Mouse (Mus musculus): ENCODE results near the gene Cradd. TPM values are rescaled to one million over a fixed set of nuclear protein-coding genes. Genes with fewer than 3 reads are reported as not detected.

Gene Cradd
- polyA plus RNA-seq, 1 experiment from 2014 or later = 10.4 TPM

DNA sequence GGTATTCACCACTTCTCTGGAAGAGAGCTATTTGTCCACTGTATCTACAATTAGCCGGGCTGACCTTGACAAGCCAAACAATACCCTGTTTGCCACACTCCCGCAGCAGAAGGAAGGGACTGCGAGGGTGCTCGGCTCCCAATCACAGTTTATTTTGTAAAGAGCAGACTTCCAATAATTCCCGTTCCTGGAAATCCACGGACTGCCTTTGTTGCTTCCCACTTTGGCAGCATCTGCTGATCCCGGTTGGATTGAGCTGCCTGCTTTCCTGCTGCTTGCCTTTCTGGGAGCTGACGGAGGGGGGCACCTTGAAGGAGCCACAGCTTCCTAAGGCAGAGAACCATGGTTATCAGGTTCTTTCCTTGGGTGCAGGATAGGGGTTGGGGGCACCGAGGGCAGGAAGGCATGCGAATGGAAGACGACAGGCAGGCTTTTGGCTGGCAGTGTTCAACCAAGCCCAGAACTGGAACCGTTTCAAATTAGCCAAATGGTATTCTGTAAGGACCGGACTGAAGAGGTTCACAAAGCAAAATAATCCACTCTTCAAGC, 69.4 kb downstream of the Cradd start:
- no peaks in the 10 kb centered on the region for H3K36me3 ChIP-seq (ENCODE audit: insufficient read depth, low read length)
- WGBS = 57% methylated on average over 13 of the region's 13 CpGs
- no peak overlapping the region for H3K4me3 ChIP-seq (ENCODE audit: low read length)
- no peaks in the 10 kb centered on the region for H3K27me3 ChIP-seq (ENCODE audit: insufficient read depth, low read length)
- H3K4me1 ChIP-seq (ENCODE audit: insufficient read depth, low read length) = peaks cover 18% of the 10 kb centered on the region; the same call in 1 of the 2 replicates
- H3K27ac ChIP-seq (ENCODE audit: low read length) = no peak overlapping the region
- H3K9ac ChIP-seq (replicated peaks; ENCODE audit: low read length) = no peak overlapping the region
- ATAC-seq (ENCODE audit: low FRiP score, low TSS enrichment) = no peak
- no peaks in the 10 kb centered on the region for H3K9me3 ChIP-seq (ENCODE audit: low read length)
- no peak overlapping the region for H3K4me2 ChIP-seq (replicated peaks; ENCODE audit: low read depth, low read length)

DNA sequence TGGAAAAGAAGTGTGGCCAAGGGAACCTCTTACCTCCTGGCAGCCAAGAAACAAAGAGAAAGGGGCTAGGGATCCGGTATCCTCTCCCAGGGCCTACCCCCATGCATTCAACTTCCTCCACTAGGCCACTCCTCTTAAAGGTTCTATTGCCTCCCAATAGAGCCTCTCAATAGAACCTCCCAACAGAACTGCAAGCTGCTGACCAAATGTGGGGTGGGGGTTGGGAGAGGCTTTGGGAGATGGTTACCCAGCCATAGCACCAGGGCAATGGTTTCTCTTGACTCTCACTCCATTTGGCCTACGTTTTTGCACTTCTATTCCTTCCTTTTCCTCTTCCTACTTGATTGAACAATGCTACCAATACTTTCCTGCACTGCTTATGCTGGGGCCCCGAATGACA, 69.9 kb downstream of the Cradd start:
- no peak for ATAC-seq (ENCODE audit: low FRiP score, low TSS enrichment)
- Histone ChIP-seq H3K9ac (replicated peaks; ENCODE audit: low read length) (no peak overlapping the region), H3K4me2 (replicated peaks; ENCODE audit: low read depth, low read length) (no peak overlapping the region), H3K36me3 (ENCODE audit: insufficient read depth, low read length) (no peaks in the 10 kb centered on the region), H3K4me1 (ENCODE audit: insufficient read depth, low read length) (peaks cover 18% of the 10 kb centered on the region; the same call in 1 of the 2 replicates), H3K4me3 (ENCODE audit: low read length) (no peak overlapping the region), H3K27ac (ENCODE audit: low read length) (no peak overlapping the region), H3K27me3 (ENCODE audit: insufficient read depth, low read length) (no peaks in the 10 kb centered on the region), H3K9me3 (ENCODE audit: low read length) (no peaks in the 10 kb centered on the region)
- WGBS = 62% methylated on average over 3 of the region's 3 CpGs

DNA sequence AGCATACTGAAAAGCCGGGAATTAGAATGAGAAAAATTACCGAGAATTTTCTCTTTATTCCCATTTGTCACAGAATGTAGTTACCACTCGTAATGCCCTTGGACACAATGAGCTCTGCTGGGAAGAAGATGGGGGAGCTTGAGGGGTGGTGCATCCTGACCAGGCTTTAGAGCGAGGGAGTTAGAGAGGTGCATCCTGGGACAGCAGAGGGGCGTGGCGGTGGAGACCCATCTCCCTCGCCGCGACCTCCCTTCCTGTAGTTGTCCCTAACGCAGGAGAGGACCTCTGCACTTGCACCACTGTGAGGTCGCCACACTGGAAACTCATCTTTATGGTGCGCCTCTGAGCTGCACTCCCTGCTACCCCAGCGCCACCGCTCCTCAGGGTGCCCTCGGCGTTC, 72.3 kb downstream of the Cradd start:
- Histone ChIP-seq H3K4me2 (replicated peaks; ENCODE audit: low read depth, low read length) (no peak overlapping the region), H3K9ac (replicated peaks; ENCODE audit: low read length) (no peak overlapping the region), H3K27me3 (ENCODE audit: insufficient read depth, low read length) (no peaks in the 10 kb centered on the region), H3K9me3 (ENCODE audit: low read length) (no peaks in the 10 kb centered on the region), H3K4me1 (ENCODE audit: insufficient read depth, low read length) (peaks cover 18% of the 10 kb centered on the region; the same call in 1 of the 2 replicates), H3K4me3 (ENCODE audit: low read length) (no peak overlapping the region), H3K27ac (ENCODE audit: low read length) (no peak overlapping the region), H3K36me3 (ENCODE audit: insufficient read depth, low read length) (no peaks in the 10 kb centered on the region)
- ATAC-seq (ENCODE audit: low FRiP score, low TSS enrichment) = no peak
- 72% methylated on average over 16 of the region's 16 CpGs for WGBS

DNA sequence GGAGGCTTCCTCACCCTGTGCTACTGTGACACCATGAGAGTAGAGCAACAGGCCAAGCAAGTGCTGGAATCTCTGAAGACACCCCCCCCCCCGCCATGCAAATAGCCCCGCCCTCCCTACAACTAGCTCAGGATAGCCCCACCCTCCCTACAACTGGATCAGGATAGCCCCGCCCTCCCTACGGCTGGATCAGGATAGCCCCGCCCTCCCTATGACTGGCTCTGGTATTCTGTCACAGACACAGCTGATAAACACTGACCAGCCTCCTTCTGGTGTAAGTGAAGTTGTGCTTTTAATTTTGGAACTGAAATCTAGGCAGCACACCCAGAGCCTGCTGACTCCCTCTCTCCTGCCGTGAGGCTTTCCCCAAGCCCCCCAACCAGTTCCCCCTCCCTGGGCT, 75.6 kb downstream of the Cradd start:
- Histone ChIP-seq H3K27me3 (ENCODE audit: insufficient read depth, low read length) (no peaks in the 10 kb centered on the region), H3K36me3 (ENCODE audit: insufficient read depth, low read length) (no peaks in the 10 kb centered on the region), H3K9ac (replicated peaks; ENCODE audit: low read length) (no peak overlapping the region), H3K4me2 (replicated peaks; ENCODE audit: low read depth, low read length) (no peak overlapping the region), H3K9me3 (ENCODE audit: low read length) (no peaks in the 10 kb centered on the region), H3K4me1 (ENCODE audit: insufficient read depth, low read length) (no peaks in the 10 kb centered on the region), H3K4me3 (ENCODE audit: low read length) (no peak overlapping the region), H3K27ac (ENCODE audit: low read length) (no peak overlapping the region)
- no peak for ATAC-seq (ENCODE audit: low FRiP score, low TSS enrichment)
- WGBS = 58% methylated on average over 6 of the region's 6 CpGs

DNA sequence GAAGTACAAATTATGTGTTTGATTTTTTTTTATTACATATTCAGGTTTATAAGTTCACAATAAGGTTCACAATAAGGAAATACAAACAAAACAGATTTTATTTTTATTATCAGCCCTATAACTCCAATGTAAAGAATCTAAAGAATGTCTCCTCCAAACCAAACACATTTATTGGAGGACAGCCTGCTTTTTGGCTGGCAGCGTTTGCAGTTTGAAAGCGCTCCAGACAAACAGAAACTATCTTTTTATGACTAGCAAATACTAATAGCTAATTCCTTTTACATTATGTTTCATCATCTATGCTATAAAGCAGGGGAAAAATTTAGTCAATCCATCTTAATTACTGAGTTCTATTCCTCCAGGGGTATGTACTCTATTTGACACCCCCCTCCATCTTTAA, 77.2 kb downstream of the Cradd start:
- no peak overlapping the region for H3K4me2 ChIP-seq (replicated peaks; ENCODE audit: low read depth, low read length)
- H3K4me1 ChIP-seq (ENCODE audit: insufficient read depth, low read length) = no peaks in the 10 kb centered on the region
- H3K27me3 ChIP-seq (ENCODE audit: insufficient read depth, low read length) = no peaks in the 10 kb centered on the region
- no peak overlapping the region for H3K27ac ChIP-seq (ENCODE audit: low read length)
- no peak overlapping the region for H3K4me3 ChIP-seq (ENCODE audit: low read length)
- H3K9ac ChIP-seq (replicated peaks; ENCODE audit: low read length) = no peak overlapping the region
- ATAC-seq (ENCODE audit: low FRiP score, low TSS enrichment) = no peak
- WGBS = 73% methylated on average over 2 of the region's 2 CpGs
- no peaks in the 10 kb centered on the region for H3K9me3 ChIP-seq (ENCODE audit: low read length)
- H3K36me3 ChIP-seq (ENCODE audit: insufficient read depth, low read length) = no peaks in the 10 kb centered on the region

DNA sequence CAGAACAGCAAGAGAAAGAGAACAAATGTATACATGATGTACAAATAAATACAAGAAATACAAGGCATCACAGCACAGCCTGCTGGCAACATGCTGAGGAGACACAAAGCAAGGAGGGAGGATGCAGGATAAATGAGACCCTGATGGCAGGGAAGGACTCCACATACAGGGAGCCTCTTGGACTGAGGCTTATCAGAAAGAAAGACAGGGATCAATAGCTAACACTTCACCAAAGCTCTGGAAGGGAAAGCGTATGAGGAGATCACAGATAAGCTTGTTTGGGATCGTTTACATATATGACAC, 78.3 kb downstream of the Cradd start:
- no peak for ATAC-seq (ENCODE audit: low FRiP score, low TSS enrichment)
- Histone ChIP-seq H3K27ac (ENCODE audit: low read length) (no peak overlapping the region), H3K36me3 (ENCODE audit: insufficient read depth, low read length) (no peaks in the 10 kb centered on the region)

DNA sequence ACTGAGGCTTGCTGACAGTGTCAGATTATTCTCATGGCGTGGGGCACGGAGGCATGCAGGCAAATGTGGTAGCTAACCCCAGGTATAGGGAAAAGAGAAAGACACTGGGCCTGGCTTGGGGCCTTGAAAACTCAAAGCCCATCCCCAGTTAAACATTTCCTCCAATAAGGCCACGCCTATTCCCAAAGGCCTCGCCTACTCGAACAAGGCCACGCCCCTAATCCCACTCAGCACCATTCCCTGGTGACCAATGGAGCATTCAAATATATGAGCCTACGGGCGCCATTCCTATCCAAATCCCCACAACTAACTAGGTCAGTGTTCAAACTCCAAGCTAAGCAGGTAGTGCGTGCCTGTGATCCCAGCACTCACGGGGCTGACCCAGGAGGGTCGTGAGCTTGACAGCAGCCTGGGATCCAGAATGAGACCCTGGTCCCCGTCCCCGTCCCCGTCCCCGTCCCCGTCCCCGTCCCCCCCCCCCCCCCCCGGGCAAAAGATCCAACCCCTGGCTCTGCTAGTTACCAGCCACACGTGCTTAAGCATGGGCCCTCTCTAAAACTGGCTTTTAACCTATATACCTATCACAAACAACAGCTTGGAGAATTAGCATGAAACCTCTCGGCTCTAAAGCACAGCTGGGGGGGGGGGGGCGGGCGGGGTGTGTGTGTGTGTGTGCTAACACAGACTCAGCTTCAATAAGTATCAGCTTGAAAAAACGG, 78.8 kb downstream of the Cradd start:
- 61% methylated on average over 20 of the region's 23 CpGs for WGBS

More for the DNA sequence above, 78.3 kb downstream of the Cradd start:
- H3K27me3 ChIP-seq (ENCODE audit: insufficient read depth, low read length) = no peaks in the 10 kb centered on the region
- no peak overlapping the region for H3K9ac ChIP-seq (replicated peaks; ENCODE audit: low read length)
- no peaks in the 10 kb centered on the region for H3K4me1 ChIP-seq (ENCODE audit: insufficient read depth, low read length)
- no peak overlapping the region for H3K4me2 ChIP-seq (replicated peaks; ENCODE audit: low read depth, low read length)
- H3K9me3 ChIP-seq (ENCODE audit: low read length) = no peaks in the 10 kb centered on the region
- no peak overlapping the region for H3K4me3 ChIP-seq (ENCODE audit: low read length)
- WGBS = 83% methylated on average over 2 of the region's 2 CpGs

DNA sequence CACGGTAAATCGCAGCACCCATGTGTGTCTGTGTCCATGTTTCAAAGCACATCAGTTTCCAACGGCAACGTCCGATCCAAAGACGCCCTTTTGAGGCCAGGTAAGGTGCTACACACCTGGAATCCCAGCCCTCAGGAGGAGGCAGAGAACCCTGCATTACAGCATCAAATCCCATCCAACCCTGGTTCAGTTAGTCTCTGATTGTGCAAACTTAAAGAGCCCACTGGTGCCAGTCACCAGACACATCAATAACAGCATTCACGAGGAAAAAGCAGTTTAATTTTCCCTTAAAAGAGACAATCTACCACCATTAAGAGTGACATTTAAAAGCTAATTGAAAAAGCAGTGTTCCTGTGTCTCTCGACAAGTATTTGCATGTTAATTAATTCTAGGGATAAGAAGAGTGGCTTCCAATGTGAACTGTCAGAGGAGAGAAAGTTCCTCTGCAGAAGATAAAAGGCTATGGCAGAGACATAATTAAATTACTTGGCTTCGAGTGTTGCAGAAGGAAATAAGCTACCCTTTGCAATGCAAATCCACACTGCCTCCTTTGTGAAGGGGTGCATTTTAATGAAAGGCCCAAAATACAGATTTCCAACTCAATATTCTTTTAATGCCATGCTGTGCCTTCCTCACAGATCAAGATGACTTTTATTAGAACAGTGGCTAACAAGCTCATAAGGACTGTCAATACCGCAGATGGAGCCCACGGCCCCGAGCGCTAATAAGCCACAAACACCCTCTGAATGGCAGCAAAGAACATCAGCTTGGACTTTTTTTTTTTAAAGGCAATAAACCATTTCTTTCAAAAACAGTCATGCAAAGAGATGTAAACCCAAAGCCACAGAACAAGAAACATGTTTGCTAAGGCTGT, 84.5 kb downstream of the Cradd start:
- H3K27me3 ChIP-seq (ENCODE audit: insufficient read depth, low read length) = no peaks in the 10 kb centered on the region
- peaks cover 4% of the 10 kb centered on the region for H3K4me1 ChIP-seq (ENCODE audit: insufficient read depth, low read length)
- no peak for ATAC-seq (ENCODE audit: low FRiP score, low TSS enrichment)
- WGBS = 65% methylated on average over 13 of the region's 13 CpGs
- H3K9me3 ChIP-seq (ENCODE audit: low read length) = no peaks in the 10 kb centered on the region
- H3K27ac ChIP-seq (ENCODE audit: low read length) = no peak overlapping the region
- H3K4me2 ChIP-seq (replicated peaks; ENCODE audit: low read depth, low read length) = no peak overlapping the region
- no peaks in the 10 kb centered on the region for H3K36me3 ChIP-seq (ENCODE audit: insufficient read depth, low read length)
- no peak overlapping the region for H3K9ac ChIP-seq (replicated peaks; ENCODE audit: low read length)
- no peak overlapping the region for H3K4me3 ChIP-seq (ENCODE audit: low read length)

More for the DNA sequence above, 78.8 kb downstream of the Cradd start:
- no peak overlapping the region for H3K4me3 ChIP-seq (ENCODE audit: low read length)
- no peak overlapping the region for H3K9ac ChIP-seq (replicated peaks; ENCODE audit: low read length)
- no peak overlapping the region for H3K4me2 ChIP-seq (replicated peaks; ENCODE audit: low read depth, low read length)
- H3K27ac ChIP-seq (ENCODE audit: low read length) = no peak overlapping the region
- no peaks in the 10 kb centered on the region for H3K4me1 ChIP-seq (ENCODE audit: insufficient read depth, low read length)
- no peak for ATAC-seq (ENCODE audit: low FRiP score, low TSS enrichment)
- no peaks in the 10 kb centered on the region for H3K36me3 ChIP-seq (ENCODE audit: insufficient read depth, low read length)
- no peaks in the 10 kb centered on the region for H3K27me3 ChIP-seq (ENCODE audit: insufficient read depth, low read length)
- H3K9me3 ChIP-seq (ENCODE audit: low read length) = no peaks in the 10 kb centered on the region

DNA sequence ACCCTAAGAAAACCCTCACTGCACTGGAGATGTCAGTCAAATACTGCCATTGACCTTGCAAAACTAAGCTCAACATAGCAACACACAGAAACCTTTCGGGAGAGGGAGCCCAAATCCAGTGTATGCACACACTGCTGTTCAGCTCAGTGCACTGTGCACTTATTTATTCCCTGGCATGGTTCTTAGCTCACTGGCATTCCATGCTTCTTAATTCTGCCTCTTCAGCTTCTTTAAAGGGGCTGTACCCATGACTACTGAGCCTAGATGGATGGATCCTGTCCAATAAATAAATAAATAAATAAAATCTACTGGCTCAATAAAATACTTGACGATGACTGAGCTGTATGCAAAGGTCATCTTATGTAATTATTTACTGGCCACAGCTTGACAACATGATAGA, 85.3 kb downstream of the Cradd start:
- WGBS = 66% methylated on average over 2 of the region's 2 CpGs

DNA sequence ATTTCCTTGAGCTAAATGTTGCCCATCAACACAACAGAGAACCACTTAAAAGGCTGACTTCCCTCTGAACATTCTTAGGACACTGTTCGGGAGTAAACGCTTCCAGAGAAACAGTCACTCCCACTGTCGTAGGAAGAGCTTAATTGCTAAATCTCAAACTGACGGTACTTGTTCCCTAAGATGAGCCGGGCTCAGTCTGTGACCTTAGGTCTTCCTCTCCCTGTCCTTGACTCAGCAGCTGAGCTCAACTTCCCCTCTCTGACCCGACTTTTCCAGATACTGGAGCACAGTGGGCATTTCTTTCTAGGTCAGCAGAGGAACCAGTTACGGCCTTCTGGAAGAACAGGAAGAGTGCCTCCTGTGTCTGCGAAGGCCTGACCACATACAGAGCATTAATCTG, 87.7 kb downstream of the Cradd start:
- H3K4me1 ChIP-seq (ENCODE audit: insufficient read depth, low read length) = peaks cover 11% of the 10 kb centered on the region
- H3K36me3 ChIP-seq (ENCODE audit: insufficient read depth, low read length) = no peaks in the 10 kb centered on the region
- no peak overlapping the region for H3K4me3 ChIP-seq (ENCODE audit: low read length)
- H3K9ac ChIP-seq (replicated peaks; ENCODE audit: low read length) = no peak overlapping the region
- no peaks in the 10 kb centered on the region for H3K9me3 ChIP-seq (ENCODE audit: low read length)
- H3K27me3 ChIP-seq (ENCODE audit: insufficient read depth, low read length) = no peaks in the 10 kb centered on the region
- no peak overlapping the region for H3K27ac ChIP-seq (ENCODE audit: low read length)
- no peak overlapping the region for H3K4me2 ChIP-seq (replicated peaks; ENCODE audit: low read depth, low read length)
- no peak for ATAC-seq (ENCODE audit: low FRiP score, low TSS enrichment)
- 39% methylated on average over 8 of the region's 8 CpGs for WGBS

More for the DNA sequence above, 85.3 kb downstream of the Cradd start:
- H3K36me3 ChIP-seq (ENCODE audit: insufficient read depth, low read length) = no peaks in the 10 kb centered on the region
- H3K4me3 ChIP-seq (ENCODE audit: low read length) = no peak overlapping the region
- H3K4me1 ChIP-seq (ENCODE audit: insufficient read depth, low read length) = peaks cover 4% of the 10 kb centered on the region
- no peak overlapping the region for H3K27ac ChIP-seq (ENCODE audit: low read length)
- ATAC-seq (ENCODE audit: low FRiP score, low TSS enrichment) = no peak
- H3K4me2 ChIP-seq (replicated peaks; ENCODE audit: low read depth, low read length) = no peak overlapping the region
- H3K27me3 ChIP-seq (ENCODE audit: insufficient read depth, low read length) = no peaks in the 10 kb centered on the region
- H3K9me3 ChIP-seq (ENCODE audit: low read length) = no peaks in the 10 kb centered on the region
- no peak overlapping the region for H3K9ac ChIP-seq (replicated peaks; ENCODE audit: low read length)

Measured in kidney, embryonic 16.5 days (tissue).